Mouse (Mus musculus): ENCODE measurements around the gene Mybbp1a.
"Not testable (repeated sequence)": the region's sequence is repeated elsewhere in the genome, so short reads cannot be mapped to it uniquely, and the experiment has no call there.

Mybbp1a gene

GRCm38 (mm10) chr11:72413016-72413415, 28.1 kb upstream of the Mybbp1a start:
- no peak for DNase-seq (ENCODE audit: extremely low read depth, low read depth)

- no peak for DNase-seq (ENCODE audit: extremely low read depth, low read depth)
These were observed 27.5 kb upstream of the Mybbp1a start for GRCm38 (mm10) chr11:72413601-72414190.

- DNase-seq (ENCODE audit: extremely low read depth, low read depth), result peak; percentile 67
These were observed 26.0 kb upstream of the Mybbp1a start for GRCm38 (mm10) chr11:72415155-72415554.

- DNase-seq (ENCODE audit: extremely low read depth, low read depth), result no peak
These were observed 24.5 kb upstream of the Mybbp1a start for GRCm38 (mm10) chr11:72416666-72417065.

- DNase-seq (ENCODE audit: extremely low read depth, low read depth), result no peak
These were observed 23.8 kb upstream of the Mybbp1a start for GRCm38 (mm10) chr11:72417376-72417775.

GRCm38 (mm10) chr11:72418227-72418626, 22.9 kb upstream of the Mybbp1a start:
- no peak for DNase-seq (ENCODE audit: extremely low read depth, low read depth)

- DNase-seq (ENCODE audit: extremely low read depth, low read depth), result no peak
These were observed 22.1 kb upstream of the Mybbp1a start for GRCm38 (mm10) chr11:72419006-72419405.

GRCm38 (mm10) chr11:72420460-72421122, 20.6 kb upstream of the Mybbp1a start:
- no peak for DNase-seq (ENCODE audit: extremely low read depth, low read depth)

- no peak for DNase-seq (ENCODE audit: extremely low read depth, low read depth)
These were observed 19.5 kb upstream of the Mybbp1a start for GRCm38 (mm10) chr11:72421518-72422278.

GRCm38 (mm10) chr11:72423686-72424085, 17.5 kb upstream of the Mybbp1a start:
- DNase-seq (ENCODE audit: extremely low read depth, low read depth), result no peak

GRCm38 (mm10) chr11:72425201-72425600, 16.0 kb upstream of the Mybbp1a start:
- DNase-seq (ENCODE audit: extremely low read depth, low read depth), result no peak

GRCm38 (mm10) chr11:72426884-72427283, 14.3 kb upstream of the Mybbp1a start:
- no peak for DNase-seq (ENCODE audit: extremely low read depth, low read depth)

GRCm38 (mm10) chr11:72428694-72429093, 12.5 kb upstream of the Mybbp1a start:
- peak; percentile 89 for DNase-seq (ENCODE audit: extremely low read depth, low read depth)

- DNase-seq (ENCODE audit: extremely low read depth, low read depth), result peak; percentile 95
These were observed 11.9 kb upstream of the Mybbp1a start for GRCm38 (mm10) chr11:72429288-72429690.

GRCm38 (mm10) chr11:72430311-72431068, 10.7 kb upstream of the Mybbp1a start:
- DNase-seq (ENCODE audit: extremely low read depth, low read depth), result not testable (repeated sequence)

- DNase-seq (ENCODE audit: extremely low read depth, low read depth), result no peak
These were observed 6.0 kb upstream of the Mybbp1a start, which contains the start of gene Ggt6 for GRCm38 (mm10) chr11:72434963-72435693. Gene Ggt6, plus strand, starts transcription at chr11:72435526.

- DNase-seq (ENCODE audit: extremely low read depth, low read depth), result no peak
These were observed 5.5 kb upstream of the Mybbp1a start for GRCm38 (mm10) chr11:72435694-72436045.

- no peak for DNase-seq (ENCODE audit: extremely low read depth, low read depth)
These were observed 4.9 kb upstream of the Mybbp1a start for GRCm38 (mm10) chr11:72436271-72436670.

GRCm38 (mm10) chr11:72436756-72437650, 4.2 kb upstream of the Mybbp1a start:
- no peak for DNase-seq (ENCODE audit: extremely low read depth, low read depth)

- DNase-seq (ENCODE audit: extremely low read depth, low read depth), result no peak
These were observed 2.7 kb upstream of the Mybbp1a start for GRCm38 (mm10) chr11:72438411-72438810.
